Mouse (Mus musculus) adrenal gland, adult (tissue): ENCODE data around the gene Ttf1.
"Not testable (repeated sequence)": the region's sequence is repeated elsewhere in the genome, so short reads cannot be mapped to it uniquely, and the experiment has no call there.

Experiments
- DNase-seq, 2 experiments: peaks; one replicate each; pipeline ENCODE4 v3.0.0; 2022 to 2023; ENCODE audit warnings: low spot score in 1 of 2; ENCODE audit not compliant: inconsistent age in 2 of 2

Ttf1 gene

GRCm38 (mm10) chr2:29054545-29054935, 5.5 kb upstream of the Ttf1 start:
- peak in 1 of 2 experiments; percentile 24 for DNase-seq

GRCm38 (mm10) chr2:29054991-29055390, 5.1 kb upstream of the Ttf1 start, which contains the start of gene Cfap77:
Gene Cfap77 (minus strand): TSS chr2:29055066.
- peak; percentile 57 to 89 for DNase-seq

- no peak for DNase-seq
Measured at GRCm38 (mm10) chr2:29065796-29066195, 5.7 kb downstream of the Ttf1 start.

GRCm38 (mm10) chr2:29066410-29066809, 6.3 kb downstream of the Ttf1 start:
- DNase-seq = peak in 1 of 2 experiments; percentile 45

- DNase-seq = no peak
Measured at GRCm38 (mm10) chr2:29074676-29075075, 14.6 kb downstream of the Ttf1 start.

GRCm38 (mm10) chr2:29075331-29076070, 15.4 kb downstream of the Ttf1 start:
- no peak for DNase-seq

GRCm38 (mm10) chr2:29076226-29076625, 16.2 kb downstream of the Ttf1 start:
- DNase-seq = no peak

GRCm38 (mm10) chr2:29081965-29082364, 21.9 kb downstream of the Ttf1 start:
- DNase-seq = peak in 1 of 2 experiments; percentile 49

- DNase-seq = no peak
Measured at GRCm38 (mm10) chr2:29086026-29086425, 26.0 kb downstream of the Ttf1 start.

GRCm38 (mm10) chr2:29089276-29089675, 29.2 kb downstream of the Ttf1 start:
- peak; percentile 55 to 81 for DNase-seq

- no peak for DNase-seq
Measured at GRCm38 (mm10) chr2:29095674-29096073, 35.6 kb downstream of the Ttf1 start.

GRCm38 (mm10) chr2:29096751-29097150, 36.7 kb downstream of the Ttf1 start:
- no peak for DNase-seq

GRCm38 (mm10) chr2:29097465-29097864, 37.4 kb downstream of the Ttf1 start:
- DNase-seq = no peak

GRCm38 (mm10) chr2:29097955-29098354, 37.9 kb downstream of the Ttf1 start:
- not testable (repeated sequence) for DNase-seq

GRCm38 (mm10) chr2:29098786-29099185, 38.7 kb downstream of the Ttf1 start:
- DNase-seq = no peak

- no peak for DNase-seq
Measured at GRCm38 (mm10) chr2:29099646-29100045, 39.6 kb downstream of the Ttf1 start.

GRCm38 (mm10) chr2:29100822-29101534, 40.9 kb downstream of the Ttf1 start:
- peak; percentile 18 to 76 for DNase-seq

GRCm38 (mm10) chr2:29102416-29103377, 42.6 kb downstream of the Ttf1 start:
- DNase-seq = not testable (repeated sequence)

GRCm38 (mm10) chr2:29120969-29121368, 60.9 kb downstream of the Ttf1 start:
- DNase-seq = no peak

GRCm38 (mm10) chr2:29122446-29122845, 62.4 kb downstream of the Ttf1 start:
- no peak for DNase-seq
